Mouse (Mus musculus): ENCODE data around the gene Ksr2. TPM values are rescaled to one million over a fixed set of nuclear protein-coding genes. Genes with fewer than 3 reads are reported as not detected.

Ksr2 gene
- polyA plus RNA-seq, 1 experiment from 2014 or later: 0.36 TPM

- no peak for TF ChIP-seq CTCF (IDR thresholded peaks at IDR 0.05; ENCODE audit: low read depth)
- ATAC-seq (ENCODE audit: insufficient read depth) (no peak), DNase-seq (no peak)
- Histone ChIP-seq H3K9me3 (ENCODE audit: low read depth, low read length) (no peaks in the 10 kb centered on the region), H3K4me1 (ENCODE audit: insufficient read depth) (no peaks in the 10 kb centered on the region), H3K9ac (no peak overlapping the region), H3K27me3 (ENCODE audit: insufficient read depth, low read length) (no peaks in the 10 kb centered on the region), H3K36me3 (ENCODE audit: insufficient read depth) (no peaks in the 10 kb centered on the region), H3K27ac (ENCODE audit: low read depth) (no peak overlapping the region), H3K4me3 (ENCODE audit: low read depth, low read length) (no peak overlapping the region), H3K4me2 (no peak overlapping the region)
- 83% methylated on average over 6 of the region's 6 CpGs for WGBS
These were observed 155.5 kb downstream of the Ksr2 start for GRCm38 (mm10) chr5:117569190-117569795.

GRCm38 (mm10) chr5:117572428-117572827 lies 158.6 kb downstream of the Ksr2 start:
- no peaks in the 10 kb centered on the region for H3K27me3 ChIP-seq (ENCODE audit: insufficient read depth, low read length)
- ATAC-seq (ENCODE audit: insufficient read depth) (no peak), DNase-seq (peak; percentile 75)
- H3K4me1 ChIP-seq (ENCODE audit: insufficient read depth): no peaks in the 10 kb centered on the region
- no peak overlapping the region for H3K27ac ChIP-seq (ENCODE audit: low read depth)
- no peaks in the 10 kb centered on the region for H3K9me3 ChIP-seq (ENCODE audit: low read depth, low read length)
- H3K9ac ChIP-seq: no peak overlapping the region
- 60% methylated on average over 14 of the region's 14 CpGs for WGBS
- H3K4me2 ChIP-seq: 0 out of 2 replicates have a peak overlapping the region, but pooled peaks have one; percentile 5
- H3K36me3 ChIP-seq (ENCODE audit: insufficient read depth): no peaks in the 10 kb centered on the region
- TF ChIP-seq CTCF (IDR thresholded peaks at IDR 0.05; ENCODE audit: low read depth): no peak
- no peak overlapping the region for H3K4me3 ChIP-seq (ENCODE audit: low read depth, low read length)

- H3K4me1 ChIP-seq (ENCODE audit: insufficient read depth): no peaks in the 10 kb centered on the region
- no peak for TF ChIP-seq CTCF (IDR thresholded peaks at IDR 0.05; ENCODE audit: low read depth)
- H3K27me3 ChIP-seq (ENCODE audit: insufficient read depth, low read length): no peaks in the 10 kb centered on the region
- H3K4me2 ChIP-seq: no peak overlapping the region
- no peaks in the 10 kb centered on the region for H3K36me3 ChIP-seq (ENCODE audit: insufficient read depth)
- no peak overlapping the region for H3K4me3 ChIP-seq (ENCODE audit: low read depth, low read length)
- no peak overlapping the region for H3K9ac ChIP-seq
- 56% methylated on average over 7 of the region's 7 CpGs for WGBS
- DNase-seq: no peak
- no peaks in the 10 kb centered on the region for H3K9me3 ChIP-seq (ENCODE audit: low read depth, low read length)
- no peak overlapping the region for H3K27ac ChIP-seq (ENCODE audit: low read depth)
- no peak for ATAC-seq (ENCODE audit: insufficient read depth)
These were observed 161.1 kb downstream of the Ksr2 start for GRCm38 (mm10) chr5:117574894-117575293.

- no peak overlapping the region for H3K27ac ChIP-seq (ENCODE audit: low read depth)
- no peak overlapping the region for H3K4me3 ChIP-seq (ENCODE audit: low read depth, low read length)
- ATAC-seq (ENCODE audit: insufficient read depth): no peak
- H3K9ac ChIP-seq: no peak overlapping the region
- H3K36me3 ChIP-seq (ENCODE audit: insufficient read depth): no peaks in the 10 kb centered on the region
- DNase-seq: no peak
- no peaks in the 10 kb centered on the region for H3K27me3 ChIP-seq (ENCODE audit: insufficient read depth, low read length)
- 82% methylated on average over 5 of the region's 5 CpGs for WGBS
- TF ChIP-seq CTCF (IDR thresholded peaks at IDR 0.05; ENCODE audit: low read depth): no peak
- no peaks in the 10 kb centered on the region for H3K4me1 ChIP-seq (ENCODE audit: insufficient read depth)
- H3K9me3 ChIP-seq (ENCODE audit: low read depth, low read length): no peaks in the 10 kb centered on the region
- H3K4me2 ChIP-seq: no peak overlapping the region
These were observed 163.8 kb downstream of the Ksr2 start for GRCm38 (mm10) chr5:117577598-117577997.

- WGBS: 83% methylated on average over 3 of the region's 3 CpGs
- Histone ChIP-seq H3K4me2 (no peak overlapping the region), H3K9ac (no peak overlapping the region), H3K27ac (ENCODE audit: low read depth) (no peak overlapping the region), H3K4me1 (ENCODE audit: insufficient read depth) (no peaks in the 10 kb centered on the region), H3K27me3 (ENCODE audit: insufficient read depth, low read length) (no peaks in the 10 kb centered on the region), H3K4me3 (ENCODE audit: low read depth, low read length) (no peak overlapping the region), H3K36me3 (ENCODE audit: insufficient read depth) (no peaks in the 10 kb centered on the region), H3K9me3 (ENCODE audit: low read depth, low read length) (no peaks in the 10 kb centered on the region)
- DNase-seq (no peak), ATAC-seq (ENCODE audit: insufficient read depth) (no peak)
- no peak for TF ChIP-seq CTCF (IDR thresholded peaks at IDR 0.05; ENCODE audit: low read depth)
These were observed 167.9 kb downstream of the Ksr2 start for GRCm38 (mm10) chr5:117581711-117582110.

GRCm38 (mm10) chr5:117584428-117584827 lies 170.6 kb downstream of the Ksr2 start:
- Histone ChIP-seq H3K36me3 (ENCODE audit: insufficient read depth) (no peaks in the 10 kb centered on the region), H3K27me3 (ENCODE audit: insufficient read depth, low read length) (no peaks in the 10 kb centered on the region), H3K4me1 (ENCODE audit: insufficient read depth) (no peaks in the 10 kb centered on the region), H3K27ac (ENCODE audit: low read depth) (no peak overlapping the region), H3K4me3 (ENCODE audit: low read depth, low read length) (no peak overlapping the region), H3K4me2 (no peak overlapping the region), H3K9ac (no peak overlapping the region), H3K9me3 (ENCODE audit: low read depth, low read length) (no peaks in the 10 kb centered on the region)
- DNase-seq (no peak), ATAC-seq (ENCODE audit: insufficient read depth) (no peak)
- WGBS: 38% methylated on average over 1 of the region's 1 CpGs
- peak; percentile 53 for TF ChIP-seq CTCF (IDR thresholded peaks at IDR 0.05; ENCODE audit: low read depth)

GRCm38 (mm10) chr5:117589266-117589665 lies 175.5 kb downstream of the Ksr2 start:
- Histone ChIP-seq H3K4me2 (no peak overlapping the region), H3K4me3 (ENCODE audit: low read depth, low read length) (no peak overlapping the region), H3K9ac (no peak overlapping the region), H3K9me3 (ENCODE audit: low read depth, low read length) (no peaks in the 10 kb centered on the region), H3K27ac (ENCODE audit: low read depth) (no peak overlapping the region), H3K4me1 (ENCODE audit: insufficient read depth) (no peaks in the 10 kb centered on the region), H3K27me3 (ENCODE audit: insufficient read depth, low read length) (no peaks in the 10 kb centered on the region), H3K36me3 (ENCODE audit: insufficient read depth) (no peaks in the 10 kb centered on the region)
- ATAC-seq (ENCODE audit: insufficient read depth) (no peak), DNase-seq (no peak)
- no peak for TF ChIP-seq CTCF (IDR thresholded peaks at IDR 0.05; ENCODE audit: low read depth)
- 56% methylated on average over 6 of the region's 6 CpGs for WGBS
